Mouse (Mus musculus) heart, postnatal 0 days (tissue): ENCODE data around the gene Rpl18a.

Source experiments
- CTCF ChIP-seq: IDR thresholded peaks from 2 replicates; pipeline ENCODE4 v1.5.1; 2016; ENCODE audit warnings: antibody characterized with exemption, control low read depth, low read depth
- EP300 ChIP-seq: IDR thresholded peaks from 2 replicates; pipeline ENCODE4 v1.6.1; 2016; ENCODE audit warnings: antibody characterized with exemption, low read depth

- TF ChIP-seq EP300 (no peak), CTCF (no peak)
Measured at GRCm38 (mm10) chr8:70896316-70897020, 744 bp downstream of the Rpl18a start.
